Mouse (Mus musculus) adrenal gland, adult 18-20 months (tissue): Measurements from ENCODE around the gene Vmn2r107. TPM values are rescaled to one million over a fixed set of nuclear protein-coding genes. Genes with fewer than 3 reads are reported as not detected.

Experiments
- DNase-seq, 2 experiments: peaks; one replicate each; pipeline ENCODE4 v3.0.0; 2021 to 2022; ENCODE audit warnings: low spot score in 2 of 2
- long read RNA-seq, 2 experiments: library from polyadenylated mRNA; stranded (forward); transcript quantifications; one replicate each; pipeline ENCODE4 v2.0.0; 2021
- total RNA-seq, 2 experiments: library from RNA; stranded (reverse); gene quantifications; 1 replicate in 1 of 2; 2 replicates in 1 of 2; pipeline ENCODE4 v1.2.3; 2021

Vmn2r107 gene
- not detected for total RNA-seq
- long read RNA-seq, experiment 1: 0 reads
- long read RNA-seq, experiment 2: 0 reads

- no peak for DNase-seq
Observed at GRCm38 (mm10) chr17:20344942-20345341, at the start of gene Vmn2r107. Gene Vmn2r107, plus strand, starts transcription at chr17:20345242.

- DNase-seq: no peak
Observed at GRCm38 (mm10) chr17:20305790-20306189, 39.3 kb upstream of the Vmn2r107 start.

- no peak for DNase-seq
Observed at GRCm38 (mm10) chr17:20399105-20399504, 54.1 kb downstream of the Vmn2r107 start.

- no peak for DNase-seq
Observed at GRCm38 (mm10) chr17:20413846-20414245, 68.8 kb downstream of the Vmn2r107 start, which contains the start of gene Vmn1r224. Gene Vmn1r224, plus strand, starts transcription at chr17:20414146.

Other genes starting within 250 kb of the Vmn2r107 start
- not detected for gene Fpr-rs7, start 231.0 kb upstream of the Vmn2r107 start, total RNA-seq
- gene Fpr-rs6, start 162.1 kb upstream of the Vmn2r107 start, total RNA-seq: not detected
- not detected for gene Vmn2r105, start 110.2 kb upstream of the Vmn2r107 start, total RNA-seq
- gene Vmn2r106, start 59.7 kb upstream of the Vmn2r107 start, total RNA-seq: not detected
- gene Vmn1r224, start 68.9 kb downstream of the Vmn2r107 start, total RNA-seq: not detected
- gene Vmn2r108, start 136.1 kb downstream of the Vmn2r107 start, total RNA-seq: not detected
- not detected for gene Vmn1r225, start 152.9 kb downstream of the Vmn2r107 start, total RNA-seq
- not detected for gene Vmn2r109, start 219.5 kb downstream of the Vmn2r107 start, total RNA-seq